Mouse (Mus musculus): ENCODE measurements around the gene Parp3.

GRCm38 (mm10) chr9:106509356-106509755 lies 32.6 kb upstream of the Parp3 start:
- TF ChIP-seq CTCF (IDR thresholded peaks at IDR 0.05; ENCODE audit: low read depth): no peak
- no peak for TF ChIP-seq EP300 (optimal IDR thresholded peaks at IDR 0.05)
